Mouse (Mus musculus): Measurements from ENCODE around the gene Syt17. TPM values are rescaled to one million over a fixed set of nuclear protein-coding genes. Genes with fewer than 3 reads are reported as not detected.

Gene Syt17
- polyA plus RNA-seq (2015; fragmentation: Illumina TruSeq; extraction: RNeasy Lipid Tissue Mini Kit (QIAGEN cat#74804); ENCODE audit: insufficient read depth, low read depth, low replicate concordance): 0.63 TPM

GRCm38 (mm10) chr7:118448134-118448967, at the start of gene Syt17:
TSS of gene Syt17 (minus strand) at chr7:118448222.

GRCm38 (mm10) chr7:118491431-118492147, 43.6 kb upstream of the Syt17 start, which contains the start of gene Itpripl2:
TSS of gene Itpripl2 (minus strand) at chr7:118491975.

Other genes starting within 250 kb of the Syt17 start
- 10.9 TPM for gene Smg1, start 204.6 kb downstream of the Syt17 start, polyA plus RNA-seq (2015; fragmentation: Illumina TruSeq; extraction: RNeasy Lipid Tissue Mini Kit (QIAGEN cat#74804); ENCODE audit: insufficient read depth, low read depth, low replicate concordance)
- 5.2 TPM for gene Itpripl2, start 43.8 kb upstream of the Syt17 start, polyA plus RNA-seq (2015; fragmentation: Illumina TruSeq; extraction: RNeasy Lipid Tissue Mini Kit (QIAGEN cat#74804); ENCODE audit: insufficient read depth, low read depth, low replicate concordance)
- 4.2 TPM for gene Coq7, start 85.1 kb upstream of the Syt17 start, polyA plus RNA-seq (2015; fragmentation: Illumina TruSeq; extraction: RNeasy Lipid Tissue Mini Kit (QIAGEN cat#74804); ENCODE audit: insufficient read depth, low read depth, low replicate concordance)
- 0.46 TPM for gene Tmc7, start 136.5 kb upstream of the Syt17 start, polyA plus RNA-seq (2015; fragmentation: Illumina TruSeq; extraction: RNeasy Lipid Tissue Mini Kit (QIAGEN cat#74804); ENCODE audit: insufficient read depth, low read depth, low replicate concordance)
- not detected for gene Tmc5, start 149.1 kb upstream of the Syt17 start, polyA plus RNA-seq (2015; fragmentation: Illumina TruSeq; extraction: RNeasy Lipid Tissue Mini Kit (QIAGEN cat#74804); ENCODE audit: insufficient read depth, low read depth, low replicate concordance)

Data from pancreas, adult 10 weeks (tissue).